9 mouse cellular contexts compared by ENCODE assay signal in the genomic region with DNA sequence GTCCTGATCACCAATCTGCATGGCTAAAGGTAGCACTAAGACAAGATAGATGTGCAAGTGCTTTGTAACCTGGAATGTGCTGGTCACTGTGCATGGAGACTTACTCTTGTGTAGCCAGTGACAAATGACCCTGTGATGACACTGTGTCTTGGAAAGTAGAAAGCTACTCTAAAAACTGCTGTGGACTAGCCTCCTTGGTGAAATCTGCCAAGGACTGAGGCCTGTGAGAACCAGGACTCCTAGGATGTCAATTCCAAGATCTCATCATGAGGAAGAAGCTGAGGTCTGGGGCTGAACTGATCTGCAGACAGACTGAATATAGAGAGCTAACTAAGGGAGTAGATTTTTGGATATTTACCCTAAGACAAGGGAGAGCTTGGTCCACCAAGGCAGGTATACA. TPM values are rescaled to one million over a fixed set of nuclear protein-coding genes. Genes with fewer than 3 reads are reported as not detected.
DNase-seq lines count a peak whose midpoint lies in the region; ATAC-seq and TF ChIP-seq lines count a peak whose summit lies in the region.
"Had no signal": no experiment of that assay in that cellular context is flagged by ENCODE, and none has a peak within 500 bp of the region (broad histone marks: within the 10 kb centered on the region; RNA-seq: fewer than 3 reads in every experiment).

No protein-coding gene starts in this region.

- H3K27me3 ChIP-seq in heart, embryonic 15.5 days, result no peaks in the 10 kb centered on the region
- H3K27me3 ChIP-seq in neural tube, embryonic 12.5 days (replicated peaks), result no peaks in the 10 kb centered on the region
- no peaks in the 10 kb centered on the region for H3K27me3 ChIP-seq in intestine, embryonic 16.5 days (replicated peaks; ENCODE audit: control insufficient read depth, insufficient read depth, low read length)
- no peaks in the 10 kb centered on the region for H3K27me3 ChIP-seq in stomach, postnatal 0 days (ENCODE audit: control insufficient read depth, insufficient read depth, low read length)

- no peak for DNase-seq in heart, postnatal 25 days (ENCODE audit: low spot score)
- DNase-seq in neural tube, embryonic 10.5 days (ENCODE audit: extremely low spot score, low spot score), result no peak
- DNase-seq in stomach, postnatal 0 days (ENCODE audit: low spot score), result no peak
- DNase-seq in left cerebral cortex, postnatal 4 days, result no peak
- DNase-seq: layer of hippocampus, adult 9-11 months had no signal

- H3K36me3 ChIP-seq in heart, embryonic 15.5 days, result no peaks in the 10 kb centered on the region
- H3K36me3 ChIP-seq in neural tube, embryonic 12.5 days, result peaks cover 22% of the 10 kb centered on the region
- H3K36me3 ChIP-seq in intestine, embryonic 16.5 days (ENCODE audit: control insufficient read depth, insufficient read depth, low read length), result peaks cover 2% of the 10 kb centered on the region; the same call in 1 of the 2 replicates
- no peaks in the 10 kb centered on the region for H3K36me3 ChIP-seq in stomach, postnatal 0 days (ENCODE audit: control insufficient read depth, insufficient read depth, low read length)

- H3K4me3 ChIP-seq in heart, embryonic 15.5 days, result no peak overlapping the region
- H3K4me3 ChIP-seq in neural tube, embryonic 12.5 days, result no peak overlapping the region
- no peak overlapping the region for H3K4me3 ChIP-seq in intestine, embryonic 16.5 days (ENCODE audit: low read length)
- H3K4me3 ChIP-seq in stomach, postnatal 0 days (ENCODE audit: low read depth, low read length), result no peak overlapping the region

- intact Hi-C loops in heart, postnatal 25 days (cut with DNase I), result no loop called here
- intact Hi-C loops in left cerebral cortex, postnatal 4 days (cut with DNase I), result loop anchor here (10.0 kb wide), 1 partner anchor 57 kb away; no protein-coding TSS in a partner anchor

- TF ChIP-seq EP300 in stomach, postnatal 0 days (optimal IDR thresholded peaks at IDR 0.05), result no peak

- peak overlapping the region; percentile 88 for H3K27ac ChIP-seq in heart, embryonic 15.5 days
- H3K27ac ChIP-seq in neural tube, embryonic 12.5 days, result 0 out of 2 replicates have a peak overlapping the region, but pooled peaks have one; percentile 9
- peak overlapping the region; percentile 50 for H3K27ac ChIP-seq in intestine, embryonic 16.5 days (ENCODE audit: low read length)
- peak overlapping the region; percentile 88 for H3K27ac ChIP-seq in stomach, postnatal 0 days (replicated peaks)

- H3K9me3 ChIP-seq in heart, embryonic 15.5 days (replicated peaks), result no peaks in the 10 kb centered on the region
- H3K9me3 ChIP-seq in neural tube, embryonic 12.5 days, result 0 out of 2 replicates have a peak, but pooled peaks cover 5% of the 10 kb centered on the region
- 0 out of 2 replicates have a peak, but pooled peaks cover 2% of the 10 kb centered on the region for H3K9me3 ChIP-seq in intestine, embryonic 16.5 days (ENCODE audit: control insufficient read depth, low read length)
- no peaks in the 10 kb centered on the region for H3K9me3 ChIP-seq in stomach, postnatal 0 days (ENCODE audit: control insufficient read depth, low read length)

- no peak for TF ChIP-seq CTCF in stomach, postnatal 0 days (IDR thresholded peaks at IDR 0.05; ENCODE audit: low read depth)

- H3K4me2 ChIP-seq in heart, embryonic 15.5 days, result no peak overlapping the region
- 0 out of 2 replicates have a peak overlapping the region, but pooled peaks have one; percentile 0 for H3K4me2 ChIP-seq in neural tube, embryonic 12.5 days (replicated peaks)
- H3K4me2 ChIP-seq in intestine, embryonic 16.5 days (ENCODE audit: low read depth, low read length), result no peak overlapping the region
- no peak overlapping the region for H3K4me2 ChIP-seq in stomach, postnatal 0 days (replicated peaks; ENCODE audit: low read depth)

- ATAC-seq in heart, embryonic 15.5 days (replicated peaks; ENCODE audit: insufficient number of reproducible peaks, insufficient read depth, low FRiP score, low read depth), result no peak
- ATAC-seq in neural tube, embryonic 12.5 days (ENCODE audit: low FRiP score, low read depth), result no peak
- no peak for ATAC-seq in intestine, embryonic 16.5 days
- no peak for ATAC-seq in stomach, postnatal 0 days (ENCODE audit: low FRiP score, low TSS enrichment)
- no peak for ATAC-seq in cerebellum, adult (ENCODE audit: insufficient number of reproducible peaks, low FRiP score, low TSS enrichment)

- H3K9ac ChIP-seq in heart, embryonic 15.5 days, result no peak overlapping the region
- no peak overlapping the region for H3K9ac ChIP-seq in neural tube, embryonic 12.5 days
- H3K9ac ChIP-seq in intestine, embryonic 16.5 days (ENCODE audit: low read depth, low read length), result no peak overlapping the region
- no peak overlapping the region for H3K9ac ChIP-seq in stomach, postnatal 0 days (ENCODE audit: low read length)

- peaks cover 72% of the 10 kb centered on the region for H3K4me1 ChIP-seq in heart, embryonic 15.5 days (replicated peaks)
- peaks cover 54% of the 10 kb centered on the region for H3K4me1 ChIP-seq in neural tube, embryonic 12.5 days
- H3K4me1 ChIP-seq in intestine, embryonic 16.5 days (ENCODE audit: control insufficient read depth, insufficient read depth, low read length), result peaks cover 62% of the 10 kb centered on the region
- peaks cover 15% of the 10 kb centered on the region for H3K4me1 ChIP-seq in stomach, postnatal 0 days (replicated peaks; ENCODE audit: control insufficient read depth, insufficient read depth)

RNA-seq across cellular contexts. Expression of a gene that starts 10.0 kb away (rescaled TPM):
- 69.5 and 80.7 TPM in 2 replicates for polyA plus RNA-seq in heart, embryonic 15.5 days (2015; fragmentation: Nextera tagmentation; extraction: Ambion mirVana)
- 10 to 100 TPM; 58.6 to 59.0 TPM for total RNA-seq in heart, postnatal 25 days (2021)
- 149 and 153 TPM in 2 replicates for polyA plus RNA-seq in neural tube, embryonic 12.5 days (2016; fragmentation: Nextera tagmentation; extraction: Ambion mirVana)
- polyA plus RNA-seq in intestine, embryonic 16.5 days (2015; fragmentation: Nextera tagmentation; extraction: Ambion mirVana), result 65.8 and 66.8 TPM in 2 replicates
- 45.6 and 48.7 TPM in 2 replicates for polyA plus RNA-seq in stomach, postnatal 0 days (2015; fragmentation: Nextera tagmentation; extraction: Ambion mirVana)
- 100 to 1,000 TPM; 113 to 116 TPM for total RNA-seq in left cerebral cortex, postnatal 4 days (2021)

RNA-seq across cellular contexts. Expression of a gene that starts 26.2 kb away (rescaled TPM):
- 47.3 and 49.9 TPM in 2 replicates for polyA plus RNA-seq in heart, embryonic 15.5 days (2015; fragmentation: Nextera tagmentation; extraction: Ambion mirVana)
- total RNA-seq in heart, postnatal 25 days (2021), result 1 to 10 TPM; 1.5 to 1.6 TPM
- 78.1 and 80.9 TPM in 2 replicates for polyA plus RNA-seq in neural tube, embryonic 12.5 days (2016; fragmentation: Nextera tagmentation; extraction: Ambion mirVana)
- polyA plus RNA-seq in intestine, embryonic 16.5 days (2015; fragmentation: Nextera tagmentation; extraction: Ambion mirVana), result 45.7 and 51.5 TPM in 2 replicates
- 14.0 and 17.7 TPM in 2 replicates for polyA plus RNA-seq in stomach, postnatal 0 days (2015; fragmentation: Nextera tagmentation; extraction: Ambion mirVana)
- 10 to 100 TPM in 1 of 2 experiments, 1 to 10 TPM in 1; 9.8 to 11.0 TPM for total RNA-seq in left cerebral cortex, postnatal 4 days (2021)

Comparison
In these comparisons a context has a peak if more than half of its experiments do, and no peak if none do; other contexts are left out.
1. H3K27ac ChIP-seq: peak in every context shown above with its lines; median percentile 88 in heart, embryonic 15.5 days; 88 in stomach, postnatal 0 days; 50 in intestine, embryonic 16.5 days; 9 in neural tube, embryonic 12.5 days.